Mouse (Mus musculus) embryonic facial prominence, embryonic 10.5 days (tissue): ENCODE measurements around the gene Tex19.2. TPM values are rescaled to one million over a fixed set of nuclear protein-coding genes. Genes with fewer than 3 reads are reported as not detected.

Source experiments
- DNase-seq: peaks from one replicate; pipeline ENCODE4 v3.0.0-alpha.2; 2017; ENCODE audit warnings: low spot score
- H3K27ac ChIP-seq: fragments of 300-500 bp; sonication (generic); replicated peaks from 2 replicates; pipeline ENCODE4 v1.5.1; 2016; ENCODE audit warnings: mild to moderate bottlenecking
- H3K27me3 ChIP-seq: fragments of 300-500 bp; sonication (generic); replicated peaks from 2 replicates; pipeline ENCODE4 v1.6.1; 2016; ENCODE audit warnings: low read depth, mild to moderate bottlenecking; ENCODE audit not compliant: poor library complexity, severe bottlenecking
- H3K36me3 ChIP-seq: fragments of 300-500 bp; sonication (generic); replicated peaks from 2 replicates; pipeline ENCODE4 v1.6.1; 2016; ENCODE audit warnings: mild to moderate bottlenecking, moderate library complexity
- H3K4me1 ChIP-seq: fragments of 300-500 bp; sonication (generic); 2 replicates; pipeline ENCODE4 v1.6.1; 2016
- H3K4me3 ChIP-seq: fragments of 300-500 bp; sonication (generic); 2 replicates; pipeline ENCODE4 v1.5.1; 2016; ENCODE audit warnings: mild to moderate bottlenecking, moderate library complexity
- H3K9me3 ChIP-seq: fragments of 300-500 bp; sonication (generic); 2 replicates; pipeline ENCODE4 v1.6.1; 2016; ENCODE audit warnings: mild to moderate bottlenecking
- WGBS: fragments of 180-500 bp; shearing (Covaris S2); methylation state at CpG from one replicate; pipeline ENCODE4 v1.1.7; 2016; 5-methylcytosine and 5-hydroxymethylcytosine counted together
- polyA plus RNA-seq: library from polyadenylated mRNA; unstranded; fragments of >200 nt; fragmentation: Nextera tagmentation; extraction: Ambion mirVana; gene quantifications from 2 replicates; pipeline ENCODE4 v1.2.1, GENCODE M21; 2016

Tex19.2 gene
- polyA plus RNA-seq, 1 experiment from 2014 or later, result not detected

GRCm38 (mm10) chr11:121129616-121130015 lies 11.1 kb upstream of the Tex19.2 start:
- H3K4me1 ChIP-seq, result no peaks in the 10 kb centered on the region
- H3K36me3 ChIP-seq, result no peaks in the 10 kb centered on the region
- no peak for DNase-seq
- H3K4me3 ChIP-seq, result no peak overlapping the region
- H3K27me3 ChIP-seq, result no peaks in the 10 kb centered on the region
- H3K9me3 ChIP-seq, result no peaks in the 10 kb centered on the region
- WGBS, result 72% methylated on average over 1 of the region's 1 CpGs
- no peak overlapping the region for H3K27ac ChIP-seq

DNA sequence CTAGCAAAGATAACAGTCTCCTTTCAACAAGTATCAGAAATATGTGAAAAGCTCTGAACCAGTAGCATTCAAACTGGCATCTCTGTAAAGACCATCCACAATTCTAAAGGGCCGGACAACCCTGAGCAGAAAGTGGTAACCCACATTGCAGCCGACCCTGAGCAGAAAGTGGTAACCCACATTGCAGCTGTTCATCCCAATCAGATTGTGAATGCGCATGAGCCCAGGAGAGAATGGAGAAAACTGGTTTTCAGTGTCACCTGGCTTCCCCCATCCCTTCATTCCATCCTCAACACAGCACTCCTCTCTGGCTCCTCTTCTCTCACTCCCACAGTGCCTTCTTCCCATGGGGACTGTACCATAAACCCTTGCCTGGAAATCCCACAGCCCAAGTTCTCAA lies 9.0 kb upstream of the Tex19.2 start:
- no peak for DNase-seq
- Histone ChIP-seq H3K9me3 (no peaks in the 10 kb centered on the region), H3K27me3 (no peaks in the 10 kb centered on the region), H3K4me1 (no peaks in the 10 kb centered on the region), H3K4me3 (no peak overlapping the region), H3K36me3 (no peaks in the 10 kb centered on the region), H3K27ac (no peak overlapping the region)
- WGBS, result 87% methylated on average over 3 of the region's 3 CpGs

DNA sequence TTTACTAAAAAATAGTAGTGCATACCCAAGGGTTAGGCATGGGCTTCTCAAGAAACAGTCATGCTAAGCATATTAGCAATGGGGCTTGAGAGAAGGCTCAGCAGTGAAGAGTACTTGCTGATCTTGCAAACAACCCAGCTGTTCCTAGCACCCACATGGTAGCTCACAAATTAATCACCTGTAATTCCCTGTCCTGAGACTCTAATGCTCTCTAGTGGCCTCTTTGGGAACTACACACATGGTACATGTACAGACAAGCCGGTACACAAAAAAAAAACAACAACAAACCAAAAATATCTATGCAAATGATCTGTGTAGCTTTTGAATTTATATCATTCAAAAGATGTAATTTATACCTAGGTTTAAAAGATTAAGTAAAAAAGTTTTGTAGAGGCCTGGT lies 7.9 kb upstream of the Tex19.2 start:
- Histone ChIP-seq H3K27me3 (no peaks in the 10 kb centered on the region), H3K36me3 (no peaks in the 10 kb centered on the region), H3K27ac (no peak overlapping the region), H3K4me3 (no peak overlapping the region), H3K4me1 (no peaks in the 10 kb centered on the region), H3K9me3 (no peaks in the 10 kb centered on the region)
- DNase-seq, result no peak
- WGBS, result 82% methylated on average over 1 of the region's 1 CpGs

GRCm38 (mm10) chr11:121125522-121126172 lies 7.2 kb upstream of the Tex19.2 start:
- Histone ChIP-seq H3K4me3 (no peak overlapping the region), H3K27ac (no peak overlapping the region), H3K4me1 (no peaks in the 10 kb centered on the region), H3K36me3 (no peaks in the 10 kb centered on the region), H3K27me3 (no peaks in the 10 kb centered on the region), H3K9me3 (no peaks in the 10 kb centered on the region)
- no peak for DNase-seq
- WGBS, result 86% methylated on average over 3 of the region's 3 CpGs

GRCm38 (mm10) chr11:121123438-121123837 lies 5.0 kb upstream of the Tex19.2 start:
- no peaks in the 10 kb centered on the region for H3K36me3 ChIP-seq
- no peaks in the 10 kb centered on the region for H3K9me3 ChIP-seq
- H3K27me3 ChIP-seq, result no peaks in the 10 kb centered on the region
- no peak overlapping the region for H3K4me3 ChIP-seq
- no peak overlapping the region for H3K27ac ChIP-seq
- no peaks in the 10 kb centered on the region for H3K4me1 ChIP-seq
- no peak for DNase-seq
- 89% methylated on average over 4 of the region's 4 CpGs for WGBS

GRCm38 (mm10) chr11:121122024-121122670 lies 3.7 kb upstream of the Tex19.2 start:
- Histone ChIP-seq H3K36me3 (no peaks in the 10 kb centered on the region), H3K27ac (no peak overlapping the region), H3K9me3 (no peaks in the 10 kb centered on the region), H3K4me3 (no peak overlapping the region), H3K4me1 (no peaks in the 10 kb centered on the region; the same call in 1 of the 2 replicates), H3K27me3 (no peaks in the 10 kb centered on the region)
- WGBS, result 83% methylated on average over 2 of the region's 2 CpGs
- DNase-seq, result no peak

DNA sequence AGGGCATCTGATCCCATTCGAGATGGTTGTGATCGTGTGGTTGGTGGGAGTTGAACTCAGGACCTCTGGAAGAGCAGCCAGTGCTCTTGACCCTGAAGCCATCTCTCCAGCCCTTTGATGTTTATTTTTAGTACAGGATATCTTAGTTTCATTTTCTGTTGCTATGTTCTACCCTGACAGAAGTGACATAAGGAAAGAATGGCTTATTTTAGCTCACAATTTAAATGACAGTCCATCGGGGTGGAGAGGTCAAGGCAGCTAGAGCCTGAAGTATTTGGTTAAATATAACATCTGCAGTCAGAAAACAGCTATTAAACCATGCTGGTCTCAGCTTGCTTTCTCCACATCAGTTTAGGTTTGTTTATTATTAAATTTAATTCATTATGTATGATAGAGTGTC lies 2.7 kb upstream of the Tex19.2 start:
- H3K9me3 ChIP-seq, result no peaks in the 10 kb centered on the region
- H3K4me1 ChIP-seq, result no peaks in the 10 kb centered on the region; the same call in 1 of the 2 replicates
- 85% methylated on average over 3 of the region's 3 CpGs for WGBS
- no peak overlapping the region for H3K27ac ChIP-seq
- no peak overlapping the region for H3K4me3 ChIP-seq
- no peaks in the 10 kb centered on the region for H3K36me3 ChIP-seq
- H3K27me3 ChIP-seq, result no peaks in the 10 kb centered on the region
- DNase-seq, result no peak

DNA sequence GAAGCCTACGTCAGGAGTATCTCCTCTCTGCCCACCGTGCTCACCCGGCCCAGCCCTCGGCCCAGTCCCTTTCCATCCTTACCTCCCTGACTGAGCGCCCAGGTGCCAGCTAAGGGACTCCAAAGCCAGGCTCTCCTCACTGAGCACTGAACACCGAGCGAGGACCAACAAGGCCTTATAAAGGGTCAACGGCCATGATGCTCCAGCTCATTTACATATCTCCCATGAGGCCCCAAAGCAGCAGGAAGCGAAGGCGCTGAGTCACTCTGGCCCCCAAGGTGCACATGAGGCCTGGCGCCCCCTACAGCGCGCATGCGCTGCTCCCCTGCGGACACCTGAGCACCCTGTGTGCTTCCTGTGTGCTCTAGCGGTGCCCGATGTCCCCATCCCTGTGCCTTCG lies 371 bp downstream of the Tex19.2 start:
- no peak for DNase-seq
- Histone ChIP-seq H3K4me3 (no peak overlapping the region), H3K27ac (no peak overlapping the region), H3K36me3 (no peaks in the 10 kb centered on the region), H3K9me3 (no peaks in the 10 kb centered on the region), H3K27me3 (no peaks in the 10 kb centered on the region), H3K4me1 (no peaks in the 10 kb centered on the region; the same call in 1 of the 2 replicates)
- WGBS, result 92% methylated on average over 18 of the region's 18 CpGs

GRCm38 (mm10) chr11:121112091-121112775 lies 6.2 kb downstream of the Tex19.2 start:
- DNase-seq, result no peak
- no peaks in the 10 kb centered on the region for H3K9me3 ChIP-seq
- no peaks in the 10 kb centered on the region for H3K36me3 ChIP-seq
- H3K4me1 ChIP-seq, result peaks cover 8% of the 10 kb centered on the region; the same call in 1 of the 2 replicates
- no peak overlapping the region for H3K4me3 ChIP-seq
- H3K27me3 ChIP-seq, result no peaks in the 10 kb centered on the region
- WGBS, result 86% methylated on average over 5 of the region's 5 CpGs
- H3K27ac ChIP-seq, result no peak overlapping the region

GRCm38 (mm10) chr11:121111601-121112000 lies 6.9 kb downstream of the Tex19.2 start:
- H3K4me1 ChIP-seq, result peaks cover 8% of the 10 kb centered on the region; the same call in 1 of the 2 replicates
- WGBS, result 77% methylated on average over 1 of the region's 1 CpGs
- no peaks in the 10 kb centered on the region for H3K36me3 ChIP-seq
- H3K27ac ChIP-seq, result no peak overlapping the region
- no peak for DNase-seq
- H3K4me3 ChIP-seq, result no peak overlapping the region
- H3K9me3 ChIP-seq, result no peaks in the 10 kb centered on the region
- no peaks in the 10 kb centered on the region for H3K27me3 ChIP-seq

- H3K27me3 ChIP-seq, result no peaks in the 10 kb centered on the region
- H3K9me3 ChIP-seq, result no peaks in the 10 kb centered on the region
- H3K4me1 ChIP-seq, result peaks cover 8% of the 10 kb centered on the region; the same call in 1 of the 2 replicates
- H3K36me3 ChIP-seq, result no peaks in the 10 kb centered on the region
- no peak overlapping the region for H3K4me3 ChIP-seq
- no peak for DNase-seq
- no peak overlapping the region for H3K27ac ChIP-seq
- WGBS, result 84% methylated on average over 3 of the region's 3 CpGs
These were observed 7.4 kb downstream of the Tex19.2 start for GRCm38 (mm10) chr11:121111051-121111450.

GRCm38 (mm10) chr11:121109986-121110385 lies 8.5 kb downstream of the Tex19.2 start:
- Histone ChIP-seq H3K4me1 (peaks cover 8% of the 10 kb centered on the region; the same call in 1 of the 2 replicates), H3K9me3 (no peaks in the 10 kb centered on the region), H3K36me3 (no peaks in the 10 kb centered on the region), H3K27me3 (no peaks in the 10 kb centered on the region), H3K4me3 (no peak overlapping the region), H3K27ac (no peak overlapping the region)
- 28% methylated on average over 2 of the region's 2 CpGs for WGBS
- no peak for DNase-seq

DNA sequence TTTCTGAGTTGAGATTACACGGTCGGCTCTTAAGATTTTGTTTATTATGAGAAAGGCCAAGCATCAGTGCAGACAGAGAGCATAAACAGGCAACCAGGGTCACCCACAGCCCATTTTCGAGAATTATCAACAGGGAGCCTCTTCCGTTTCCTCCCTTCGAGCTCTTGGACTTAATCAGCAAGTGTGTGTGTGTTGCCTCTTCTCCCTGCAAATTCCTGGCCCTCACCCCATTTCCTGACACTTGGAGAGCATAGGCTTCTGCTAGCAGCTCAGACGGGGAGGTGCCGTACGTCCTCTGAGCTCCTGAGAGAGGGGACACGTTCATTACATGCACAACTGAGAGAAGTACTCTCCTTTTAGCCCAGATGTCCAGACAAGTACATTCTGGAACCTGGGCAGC lies 10.4 kb downstream of the Tex19.2 start:
- Histone ChIP-seq H3K4me3 (no peak overlapping the region), H3K27ac (no peak overlapping the region), H3K36me3 (no peaks in the 10 kb centered on the region), H3K27me3 (no peaks in the 10 kb centered on the region), H3K4me1 (peaks cover 8% of the 10 kb centered on the region; the same call in 1 of the 2 replicates), H3K9me3 (no peaks in the 10 kb centered on the region)
- 73% methylated on average over 9 of the region's 9 CpGs for WGBS
- no peak for DNase-seq
